Mouse (Mus musculus) adrenal gland, adult 10 weeks (tissue): ENCODE measurements around the gene Emx1. TPM values are rescaled to one million over a fixed set of nuclear protein-coding genes. Genes with fewer than 3 reads are reported as not detected.

Source experiments
- polyA plus RNA-seq: library from polyadenylated mRNA; stranded (reverse); fragments of 350-450 nt; fragmentation: Illumina TruSeq; extraction: RNeasy Lipid Tissue Mini Kit (QIAGEN cat#74804); gene quantifications from one replicate; pipeline ENCODE4 v1.2.3, GENCODE M21; 2014; ENCODE audit warnings: low read depth, low replicate concordance

The Emx1 gene
- polyA plus RNA-seq: not detected

GRCm38 (mm10) chr6:85187340-85188211 is at the start of gene Emx1:
Gene Emx1 (plus strand): TSS chr6:85187438.

Other genes with a start within 250 kb of the Emx1 start
- gene Exoc6b, start 117.9 kb upstream of the Emx1 start, polyA plus RNA-seq: 50.9 TPM
- 1.2 TPM for gene Spr, start 49.7 kb upstream of the Emx1 start, polyA plus RNA-seq
- 3.2 TPM for gene Sfxn5, start 146.0 kb downstream of the Emx1 start, polyA plus RNA-seq
- 4.0 TPM for gene Rab11fip5, start 187.2 kb downstream of the Emx1 start, polyA plus RNA-seq
- gene Noto, start 236.4 kb downstream of the Emx1 start, polyA plus RNA-seq: not detected
- 4.1 TPM for gene Smyd5, start 244.6 kb downstream of the Emx1 start, polyA plus RNA-seq